Mouse (Mus musculus) MEL (cell line): ENCODE data around the gene Cdk2ap2. TPM values are rescaled to one million over a fixed set of nuclear protein-coding genes. Genes with fewer than 3 reads are reported as not detected.
A peak's percentile ranks its signal among the peaks of the same experiment; 100 is the strongest.

ENCODE experiments used
- DNase-seq: peaks from one replicate; pipeline ENCODE4 v3.0.0; 2011; ENCODE audit warnings: low read depth, low spot score
- H3K27ac ChIP-seq: 2 replicates; pipeline ENCODE4 v1.5.1; 2012; ENCODE audit warnings: low read depth, mild to moderate bottlenecking, control low read depth, low read length, moderate library complexity; ENCODE audit not compliant: control insufficient read depth
- H3K27me3 ChIP-seq, 2 experiments: fragments of 150-350 bp in 1 of 2; sonication (generic) in 1 of 2; 2 replicates each; pipeline ENCODE4 v1.6.1; 2012; ENCODE audit warnings: low read length in 2 of 2, mild to moderate bottlenecking in 2 of 2, improper control_type of control experiment in 1 of 2, moderate library complexity in 1 of 2; ENCODE audit not compliant: insufficient read depth in 2 of 2, control insufficient read depth in 1 of 2
- H3K36me3 ChIP-seq, 2 experiments: 2 replicates each; pipeline ENCODE4 v1.6.1; 2012 to 2014; ENCODE audit warnings: low read length in 2 of 2, improper control_type of control experiment in 1 of 2, inconsistent platforms in 1 of 2, mild to moderate bottlenecking in 1 of 2; ENCODE audit not compliant: insufficient read depth in 2 of 2, control insufficient read depth in 1 of 2
- H3K4me1 ChIP-seq, 2 experiments: fragments of 150-350 bp in 1 of 2; sonication (generic) in 1 of 2; 2 replicates each; pipeline ENCODE4 v1.6.1; 2012; ENCODE audit warnings: low read length in 2 of 2, improper control_type of control experiment in 1 of 2, mild to moderate bottlenecking in 1 of 2; ENCODE audit not compliant: insufficient read depth in 2 of 2, control insufficient read depth in 1 of 2
- H3K4me3 ChIP-seq, 2 experiments: fragments of 150-350 bp in 1 of 2; sonication (generic) in 1 of 2; 2 replicates each; pipeline ENCODE4 v1.5.1; 2012; ENCODE audit warnings: low read depth in 2 of 2, low read length in 2 of 2, mild to moderate bottlenecking in 2 of 2, moderate library complexity in 2 of 2, control low read depth in 1 of 2, improper control_type of control experiment in 1 of 2; ENCODE audit not compliant: control insufficient read depth in 1 of 2, insufficient read depth in 1 of 2
- H3K79me2 ChIP-seq: 2 replicates; pipeline ENCODE4 v1.6.1; 2012; ENCODE audit warnings: mild to moderate bottlenecking, low read length, moderate library complexity; ENCODE audit not compliant: control insufficient read depth, poor library complexity, insufficient read depth
- H3K9ac ChIP-seq: 2 replicates; pipeline ENCODE4 v1.6.1; 2012; ENCODE audit warnings: low read depth, mild to moderate bottlenecking, control low read depth, low read length, moderate library complexity; ENCODE audit not compliant: control insufficient read depth, poor library complexity, severe bottlenecking
- H3K9me3 ChIP-seq: fragments of 150-350 bp; sonication (generic); replicated peaks from 2 replicates; pipeline ENCODE4 v1.6.1; 2012; ENCODE audit warnings: mild to moderate bottlenecking, low read length, improper control_type of control experiment, moderate library complexity; ENCODE audit not compliant: insufficient read depth
- BHLHE40 ChIP-seq: IDR thresholded peaks from 2 replicates; pipeline ENCODE4 v1.6.1; 2012; ENCODE audit warnings: low read depth, mild to moderate bottlenecking, inconsistent platforms, low read length, improper control_type of control experiment, borderline replicate concordance
- CHD2 ChIP-seq: IDR thresholded peaks from 2 replicates; pipeline ENCODE4 v1.6.1; 2011; ENCODE audit warnings: low read length, improper control_type of control experiment
- CTCF ChIP-seq, 3 experiments: IDR thresholded peaks in 2 of 3; conservative IDR thresholded peaks in 1 of 3; 2 replicates each; pipeline ENCODE4 v1.5.1; 2011 to 2012; ENCODE audit warnings: low read length in 3 of 3, low read depth in 2 of 3, mild to moderate bottlenecking in 2 of 3, improper control_type of control experiment in 1 of 3, inconsistent platforms in 1 of 3, mixed read lengths in 1 of 3, moderate library complexity in 1 of 3; ENCODE audit not compliant: control insufficient read depth in 1 of 3, insufficient read depth in 1 of 3, poor library complexity in 1 of 3, severe bottlenecking in 1 of 3
- GATA1 ChIP-seq: IDR thresholded peaks from 2 replicates; pipeline ENCODE4 v1.6.1; 2011; ENCODE audit warnings: low read depth, low read length, improper control_type of control experiment
- KAT2A ChIP-seq: conservative IDR thresholded peaks from 2 replicates; pipeline ENCODE4 v1.6.1; 2012; ENCODE audit warnings: low read depth, low read length, improper control_type of control experiment, inconsistent platforms
- MAFK ChIP-seq: IDR thresholded peaks from 2 replicates; pipeline ENCODE4 v1.6.1; 2011; ENCODE audit warnings: low read depth, mild to moderate bottlenecking, low read length, improper control_type of control experiment, borderline replicate concordance
- NELFE ChIP-seq: IDR thresholded peaks from 2 replicates; pipeline ENCODE4 v1.6.1; 2011; ENCODE audit warnings: low read depth, low read length, improper control_type of control experiment
- POLR2A ChIP-seq, 2 experiments: IDR thresholded peaks; 2 replicates each; pipeline ENCODE4 v1.6.1; 2011 to 2012; ENCODE audit warnings: low read length in 2 of 2, mild to moderate bottlenecking in 2 of 2, control low read depth in 1 of 2, improper control_type of control experiment in 1 of 2, low read depth in 1 of 2, moderate library complexity in 1 of 2; ENCODE audit not compliant: control insufficient read depth in 1 of 2, insufficient read depth in 1 of 2, poor library complexity in 1 of 2
- POLR2AphosphoS2 ChIP-seq: IDR thresholded peaks from 2 replicates; pipeline ENCODE4 v1.6.1; 2011; ENCODE audit warnings: low read length, improper control_type of control experiment
- POLR2AphosphoS5 ChIP-seq: IDR thresholded peaks from 2 replicates; pipeline ENCODE4 v1.6.1; 2012; ENCODE audit warnings: low read depth, borderline replicate concordance, mild to moderate bottlenecking, inconsistent platforms, low read length, moderate library complexity, mixed read lengths
- RAD21 ChIP-seq: IDR thresholded peaks from 2 replicates; pipeline ENCODE4 v1.6.1; 2011; ENCODE audit warnings: mild to moderate bottlenecking, low read depth, low read length, improper control_type of control experiment
- ZC3H11A ChIP-seq: IDR thresholded peaks from 2 replicates; pipeline ENCODE4 v1.6.1; 2012; ENCODE audit warnings: low read depth, mild to moderate bottlenecking, inconsistent platforms, low read length, improper control_type of control experiment
- polyA plus RNA-seq, 2 experiments: library from polyadenylated mRNA; stranded (reverse) in 1 of 2; unstranded in 1 of 2; fragments of >175 nt in 1 of 2; fragments of >200 nt in 1 of 2; gene quantifications; 2 replicates each; pipeline versions ENCODE4 v1.2.1 to v1.2.4; 2012; ENCODE audit warnings: low replicate concordance in 2 of 2, low read depth in 1 of 2; ENCODE audit not compliant: insufficient read length in 2 of 2, insufficient read depth in 1 of 2, missing spikeins in 1 of 2
- total RNA-seq: library from RNA; depleted of rRNA; stranded (reverse); fragments of 300-350 nt; gene quantifications from 2 replicates; pipeline ENCODE4 v1.2.3, GENCODE M21; 2012

The Cdk2ap2 gene
- total and polyA plus RNA-seq, 3 experiments = 53.5 to 97.6 TPM; not detected in 1

DNA sequence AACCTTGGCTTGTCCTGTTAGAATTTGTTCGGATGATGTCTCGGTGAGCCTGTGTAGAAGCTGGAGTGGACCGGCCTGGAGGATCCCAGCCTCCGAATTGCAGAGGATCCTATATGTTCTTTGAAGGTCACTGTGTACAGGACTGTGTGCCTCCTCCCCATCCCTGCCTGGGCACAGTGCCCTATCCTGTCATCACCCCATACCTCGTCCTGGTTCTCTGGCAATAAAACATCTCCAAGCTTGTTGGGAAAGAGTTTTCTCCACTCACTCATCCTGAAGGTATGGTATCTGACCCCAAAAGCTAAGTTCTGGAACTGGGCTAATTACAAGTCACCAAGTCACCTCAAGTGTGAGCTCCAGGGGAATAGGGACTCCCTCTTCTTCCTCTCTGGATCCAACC is 9.9 kb upstream of the Cdk2ap2 start:
- no peak overlapping the region for H3K4me3 ChIP-seq
- no peak for DNase-seq
- no peaks in the 10 kb centered on the region for H3K79me2 ChIP-seq
- H3K27ac ChIP-seq = no peak overlapping the region
- H3K9me3 ChIP-seq = no peaks in the 10 kb centered on the region
- no peaks in the 10 kb centered on the region; a peak in 2 of 4 replicates for H3K27me3 ChIP-seq
- TF ChIP-seq POLR2AphosphoS5 = no peak
- no peak for TF ChIP-seq POLR2AphosphoS2
- no peak overlapping the region for H3K9ac ChIP-seq
- H3K4me1 ChIP-seq = no peaks in the 10 kb centered on the region
- H3K36me3 ChIP-seq = peaks cover 0 to 8% of the 10 kb centered on the region in 2 experiments; a peak in 2 of 4 replicates

DNA sequence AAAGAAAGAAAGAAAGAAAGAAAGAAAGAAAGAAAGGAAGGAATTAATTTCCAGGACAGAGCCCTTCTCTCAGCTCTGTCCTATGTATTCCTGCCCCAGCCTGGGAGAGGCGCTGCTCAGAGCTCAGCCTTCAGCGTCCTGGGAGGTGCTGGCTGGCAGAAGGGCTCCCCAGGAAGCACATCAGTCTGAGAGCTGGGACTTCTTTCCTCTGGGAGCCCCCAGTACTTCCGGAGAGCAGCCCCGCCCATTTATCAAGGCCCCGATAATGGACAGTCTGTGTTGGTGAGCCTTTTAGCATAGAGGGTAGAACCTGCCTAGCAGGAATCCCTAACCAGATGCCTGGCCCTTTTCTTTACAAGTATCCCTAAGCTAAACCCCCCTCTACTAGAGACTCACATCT is 8.8 kb upstream of the Cdk2ap2 start:
- peak overlapping the region; percentile 56 for H3K9ac ChIP-seq
- no peaks in the 10 kb centered on the region for H3K79me2 ChIP-seq
- H3K27ac ChIP-seq = peak overlapping the region; percentile 62
- TF ChIP-seq POLR2A (IDR thresholded peaks at IDR 0.05; ENCODE audit: control insufficient read depth in 1 of 2, insufficient read depth in 1 of 2, low read depth in 1 of 2, low read length in 2 of 2, poor library complexity in 1 of 2) = 0 out of 4 replicates have a peak, but pooled peaks of 1 of the 2 experiments have one; percentile 24
- no peak for TF ChIP-seq NELFE
- no peak for TF ChIP-seq ZC3H11A
- no peak for TF ChIP-seq GATA1
- TF ChIP-seq CTCF (IDR thresholded peaks at IDR 0.05 in 2 of 3, conservative IDR thresholded peaks at IDR 0.05 in 1 of 3; ENCODE audit: control insufficient read depth in 1 of 3, insufficient read depth in 1 of 3, low read depth in 2 of 3, low read length in 3 of 3, poor library complexity in 1 of 3, severe bottlenecking in 1 of 3) = peak in 2 of 3 experiments; percentile 15 to 27; a peak in 4 of 6 replicates
- no peaks in the 10 kb centered on the region for H3K27me3 ChIP-seq
- H3K4me1 ChIP-seq = peaks cover 0 to 5% of the 10 kb centered on the region in 2 experiments; a peak in 2 of 4 replicates
- DNase-seq = peak; percentile 73
- peak overlapping the region; percentile 49 to 64 for H3K4me3 ChIP-seq
- H3K9me3 ChIP-seq = no peaks in the 10 kb centered on the region
- peaks cover 0 to 8% of the 10 kb centered on the region in 2 experiments; a peak in 2 of 4 replicates for H3K36me3 ChIP-seq

DNA sequence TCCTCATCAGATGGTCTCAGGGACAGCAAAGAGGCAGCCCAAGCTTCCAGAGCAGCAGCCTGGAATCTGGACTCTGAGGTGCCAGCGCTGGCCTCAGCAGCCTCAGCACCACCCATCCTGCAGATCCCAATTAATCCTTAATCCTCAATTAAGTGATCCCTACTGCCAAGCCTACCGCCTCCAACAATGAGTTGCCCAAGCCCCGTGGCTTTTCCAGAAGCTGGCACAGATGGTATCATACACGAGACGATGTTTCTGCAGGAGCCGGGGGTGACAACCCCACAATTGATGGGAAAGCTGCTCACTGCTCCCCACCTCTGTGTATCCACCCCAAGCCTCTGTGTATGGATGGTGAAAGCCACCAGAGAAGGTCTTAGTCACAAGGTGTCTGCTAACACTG is 7.9 kb upstream of the Cdk2ap2 start:
- H3K79me2 ChIP-seq = no peaks in the 10 kb centered on the region
- no peaks in the 10 kb centered on the region for H3K27me3 ChIP-seq
- no peak overlapping the region for H3K9ac ChIP-seq
- peaks cover 0 to 5% of the 10 kb centered on the region in 2 experiments; a peak in 2 of 4 replicates for H3K4me1 ChIP-seq
- no peak for DNase-seq
- no peak overlapping the region for H3K4me3 ChIP-seq
- no peaks in the 10 kb centered on the region for H3K9me3 ChIP-seq
- H3K36me3 ChIP-seq = peaks cover 0 to 8% of the 10 kb centered on the region in 2 experiments; a peak in 2 of 4 replicates
- H3K27ac ChIP-seq = no peak overlapping the region
- TF ChIP-seq CHD2 (no peak), CTCF (IDR thresholded peaks at IDR 0.05 in 2 of 3, conservative IDR thresholded peaks at IDR 0.05 in 1 of 3; ENCODE audit: control insufficient read depth in 1 of 3, insufficient read depth in 1 of 3, low read depth in 2 of 3, low read length in 3 of 3, poor library complexity in 1 of 3, severe bottlenecking in 1 of 3) (no peak), BHLHE40 (no peak), RAD21 (no peak), KAT2A (no peak), POLR2A (IDR thresholded peaks at IDR 0.05; ENCODE audit: control insufficient read depth in 1 of 2, insufficient read depth in 1 of 2, low read depth in 1 of 2, low read length in 2 of 2, poor library complexity in 1 of 2) (no peak), MAFK (no peak)
